Mouse (Mus musculus) kidney, embryonic 16.5 days (tissue): ENCODE data around the gene Oas1h. TPM values are rescaled to one million over a fixed set of nuclear protein-coding genes. Genes with fewer than 3 reads are reported as not detected.
"Not testable (repeated sequence)": the region's sequence is repeated elsewhere in the genome, so short reads cannot be mapped to it uniquely, and the experiment has no call there.

Source experiments
- ATAC-seq: fragments of 200-750 bp; cut with Nextera tagmentation; 2 replicates; pipeline ENCODE4 v1.8.0; 2017; ENCODE audit warnings: moderate TSS enrichment; ENCODE audit not compliant: low FRiP score, low TSS enrichment
- H3K27ac ChIP-seq: fragments of 300-500 bp; sonication (generic); 2 replicates; pipeline ENCODE4 v1.5.1; 2014; ENCODE audit warnings: low read length
- H3K27me3 ChIP-seq: fragments of 300-500 bp; sonication (generic); 2 replicates; pipeline ENCODE4 v1.6.1; 2014; ENCODE audit warnings: low read length, control low read depth, mixed read lengths; ENCODE audit not compliant: insufficient read depth
- H3K36me3 ChIP-seq: fragments of 300-500 bp; sonication (generic); 2 replicates; pipeline ENCODE4 v1.6.1; 2014; ENCODE audit warnings: low read length, control low read depth, mixed read lengths; ENCODE audit not compliant: insufficient read depth
- H3K4me1 ChIP-seq: fragments of 300-500 bp; sonication (generic); 2 replicates; pipeline ENCODE4 v1.6.1; 2014; ENCODE audit warnings: low read length, control low read depth, mixed read lengths; ENCODE audit not compliant: insufficient read depth
- H3K4me2 ChIP-seq: fragments of 300-500 bp; sonication (generic); replicated peaks from 2 replicates; pipeline ENCODE4 v1.6.1; 2014; ENCODE audit warnings: low read depth, low read length
- H3K4me3 ChIP-seq: fragments of 300-500 bp; sonication (generic); 2 replicates; pipeline ENCODE4 v1.5.1; 2014; ENCODE audit warnings: mild to moderate bottlenecking, low read length
- H3K9ac ChIP-seq: fragments of 300-500 bp; sonication (generic); replicated peaks from 2 replicates; pipeline ENCODE4 v1.6.1; 2014; ENCODE audit warnings: low read length
- H3K9me3 ChIP-seq: fragments of 300-500 bp; sonication (generic); 2 replicates; pipeline ENCODE4 v1.6.1; 2016; ENCODE audit warnings: low read length, control low read depth
- WGBS: fragments of 180-500 bp; shearing (Covaris S2); extraction: QIAGEN DNeasy Blood & Tissue Kit; methylation state at CpG from one replicate; pipeline ENCODE4 v1.1.7; 2014; 5-methylcytosine and 5-hydroxymethylcytosine counted together
- polyA plus RNA-seq: library from polyadenylated mRNA; unstranded; fragments of >200 nt; fragmentation: Nextera tagmentation; extraction: Ambion mirVana; gene quantifications from 2 replicates; pipeline ENCODE4 v1.2.1, GENCODE M21; 2015

Oas1h gene
- polyA plus RNA-seq, 1 experiment from 2014 or later: not detected

DNA sequence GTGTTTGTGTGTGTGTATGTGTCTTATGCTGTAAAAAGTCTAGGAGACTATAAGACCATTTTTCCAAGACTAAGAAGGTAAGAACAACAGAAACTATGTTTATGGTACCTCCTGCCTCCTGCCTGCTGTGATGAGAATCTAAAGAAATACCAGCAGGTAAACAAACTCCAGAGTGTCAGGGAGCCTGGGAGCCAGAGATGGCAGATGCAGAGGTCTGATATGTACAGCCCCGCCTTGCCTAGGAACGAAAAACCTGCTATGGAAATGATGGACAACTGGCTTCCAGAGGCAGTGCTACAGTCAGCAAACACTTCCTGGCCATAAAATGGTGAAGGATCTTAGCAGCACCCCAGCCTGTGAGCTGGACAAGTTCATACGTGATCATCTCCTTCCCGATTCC lies 14.2 kb upstream of the Oas1h start, which contains the start of gene Oas1f:
TSS of gene Oas1f (plus strand) at position 301 of the 400 bp plus-strand sequence.
- ATAC-seq: no peak

DNA sequence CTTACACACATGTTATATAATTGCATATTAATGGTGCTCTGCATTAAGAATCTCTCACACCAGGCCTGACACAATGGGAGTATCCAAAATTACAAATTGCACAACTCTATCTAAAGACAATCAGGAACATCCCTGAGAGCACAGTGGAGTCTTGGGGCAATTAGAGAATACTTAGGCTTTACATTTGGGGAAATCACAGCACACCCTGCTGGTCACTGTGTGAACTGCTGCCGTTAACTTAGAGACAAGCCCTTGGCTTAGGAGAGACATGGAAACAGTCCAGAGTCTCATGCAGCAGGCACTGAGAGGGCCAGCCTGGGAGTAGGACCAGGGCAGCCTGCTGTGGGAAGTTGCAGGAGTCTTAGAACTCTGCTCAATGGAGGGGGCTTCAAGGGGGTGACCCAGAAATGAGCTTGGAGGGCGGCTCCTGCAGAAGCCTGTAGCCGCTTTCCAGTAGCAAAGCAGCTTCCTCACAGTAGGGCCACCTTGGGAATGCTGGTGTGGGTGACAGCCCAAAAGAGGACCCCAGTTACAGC lies 11.6 kb upstream of the Oas1h start:
- ATAC-seq: no peak
- Histone ChIP-seq H3K9ac (no peak overlapping the region), H3K27ac (no peak overlapping the region), H3K27me3 (no peaks in the 10 kb centered on the region), H3K36me3 (no peaks in the 10 kb centered on the region), H3K4me1 (no peaks in the 10 kb centered on the region), H3K4me2 (no peak overlapping the region), H3K9me3 (peaks cover 10% of the 10 kb centered on the region), H3K4me3 (no peak overlapping the region)
- WGBS: 59% methylated on average over 3 of the region's 3 CpGs

More for the DNA sequence above, 14.2 kb upstream of the Oas1h start, which contains the start of gene Oas1f:
- WGBS: 68% methylated on average over 4 of the region's 4 CpGs
- no peaks in the 10 kb centered on the region for H3K9me3 ChIP-seq
- no peaks in the 10 kb centered on the region for H3K4me1 ChIP-seq
- no peaks in the 10 kb centered on the region for H3K27me3 ChIP-seq
- H3K36me3 ChIP-seq: no peaks in the 10 kb centered on the region
- H3K4me3 ChIP-seq: no peak within 1 kb of the TSS
- no peak within 1 kb of the TSS for H3K4me2 ChIP-seq
- H3K27ac ChIP-seq: no peak within 1 kb of the TSS
- no peak within 1 kb of the TSS for H3K9ac ChIP-seq

DNA sequence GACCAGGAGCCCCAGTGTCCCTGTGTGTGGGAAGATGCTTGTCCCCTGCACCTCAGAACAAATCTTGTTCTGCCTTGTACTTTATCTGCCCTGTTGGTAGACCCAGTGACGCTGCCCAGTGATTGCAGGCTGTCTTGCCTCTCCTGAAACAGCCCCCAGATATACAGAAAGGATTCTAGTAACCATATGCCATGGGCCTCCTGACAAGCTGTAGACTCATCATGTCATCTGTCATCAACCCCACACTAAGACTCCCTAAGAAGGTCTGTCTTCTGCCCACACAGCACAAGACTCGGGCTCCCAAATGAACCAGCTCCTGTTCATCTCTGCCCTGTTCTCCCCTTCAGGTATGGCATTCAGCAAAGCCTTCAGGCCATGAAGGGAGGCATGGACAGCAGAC lies 2.0 kb upstream of the Oas1h start:
- no peak overlapping the region for H3K4me2 ChIP-seq
- H3K9me3 ChIP-seq: peaks cover 4% of the 10 kb centered on the region
- ATAC-seq: no peak

DNA sequence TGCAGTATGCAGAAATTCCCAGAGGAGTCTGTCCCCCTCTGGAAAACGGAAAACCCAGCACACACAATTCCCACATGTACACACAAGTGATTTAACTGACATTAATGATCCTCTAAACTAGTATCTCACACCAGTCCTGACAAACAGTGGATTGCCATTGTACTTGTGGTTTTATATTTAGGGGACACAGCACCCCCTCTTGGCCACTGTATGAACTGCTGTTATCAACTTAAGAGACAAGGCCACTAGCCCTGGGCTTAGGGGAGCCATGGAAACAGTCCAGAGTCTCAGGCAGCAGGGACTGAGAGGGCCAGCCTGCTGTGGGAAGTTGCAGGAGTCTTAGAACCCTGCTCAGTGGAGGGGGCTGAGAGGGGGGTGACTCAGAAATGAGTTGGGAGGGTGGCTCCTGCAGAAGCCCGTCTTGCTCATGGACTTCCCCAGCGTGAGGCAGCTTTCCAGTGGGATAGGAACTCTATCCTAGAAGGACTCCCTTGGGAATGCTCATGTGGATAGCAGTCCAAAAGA lies 4.2 kb downstream of the Oas1h start:
- H3K36me3 ChIP-seq: no peaks in the 10 kb centered on the region

More for the DNA sequence above, 2.0 kb upstream of the Oas1h start:
- Histone ChIP-seq H3K9ac (no peak overlapping the region), H3K4me1 (no peaks in the 10 kb centered on the region), H3K27me3 (no peaks in the 10 kb centered on the region), H3K36me3 (no peaks in the 10 kb centered on the region), H3K4me3 (no peak overlapping the region), H3K27ac (no peak overlapping the region)
- 85% methylated on average over 2 of the region's 2 CpGs for WGBS

DNA sequence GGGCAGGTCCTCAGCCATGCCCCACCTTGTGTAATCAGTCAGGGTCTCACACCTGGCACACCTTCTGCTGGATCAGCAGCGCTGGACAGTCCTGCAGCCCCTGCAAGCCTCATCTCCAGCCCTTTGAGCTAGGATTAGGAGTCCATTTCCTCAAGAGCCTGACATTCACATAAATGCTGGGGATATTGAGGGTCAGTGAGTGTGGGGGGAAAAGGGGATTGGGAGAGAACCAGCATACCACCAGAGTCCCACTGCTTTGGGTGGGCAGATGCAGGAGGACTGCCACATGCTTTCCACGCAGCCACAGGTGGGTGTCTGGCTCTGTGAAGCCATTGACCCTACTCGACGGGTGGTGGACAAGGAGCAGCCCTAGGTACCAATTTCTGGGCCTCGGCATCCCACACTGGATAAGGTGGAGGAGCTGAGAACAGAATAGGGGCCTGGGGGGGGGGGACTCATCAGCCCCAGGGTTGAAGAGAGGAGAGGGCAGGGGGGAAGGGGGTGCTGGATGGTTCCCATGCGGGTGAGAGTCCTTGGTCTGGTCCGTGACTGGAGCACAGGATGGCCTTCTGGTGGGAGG lies 8.3 kb downstream of the Oas1h start:
- H3K27me3 ChIP-seq: no peaks in the 10 kb centered on the region
- 83% methylated on average over 7 of the region's 7 CpGs for WGBS

More for the DNA sequence above, 4.2 kb downstream of the Oas1h start:
- H3K27me3 ChIP-seq: no peaks in the 10 kb centered on the region
- no peaks in the 10 kb centered on the region for H3K4me1 ChIP-seq
- H3K9ac ChIP-seq: no peak overlapping the region
- no peak overlapping the region for H3K4me3 ChIP-seq
- H3K4me2 ChIP-seq: no peak overlapping the region
- H3K9me3 ChIP-seq: no peaks in the 10 kb centered on the region
- 61% methylated on average over 3 of the region's 3 CpGs for WGBS
- H3K27ac ChIP-seq: no peak overlapping the region
- ATAC-seq: no peak

DNA sequence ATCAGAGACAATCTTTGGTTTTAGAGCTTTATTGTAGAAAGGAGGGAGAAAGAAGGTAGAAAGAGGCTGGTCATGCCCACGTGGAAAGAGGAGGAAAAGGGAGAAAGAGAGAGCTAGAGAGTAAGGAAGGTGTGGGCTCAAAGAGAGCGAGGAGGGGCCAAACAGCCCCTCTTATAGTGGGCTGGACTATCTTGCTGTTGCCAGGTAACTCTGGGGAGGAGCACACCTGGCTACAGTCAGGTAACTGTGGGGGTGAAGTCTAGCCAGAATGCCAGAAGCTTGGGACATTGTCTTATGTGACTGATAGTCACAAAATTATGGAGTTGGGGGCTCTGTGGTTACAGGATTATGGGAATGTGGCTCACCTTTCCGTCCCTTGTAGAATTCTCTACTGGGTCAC lies 8.9 kb downstream of the Oas1h start:
- H3K4me1 ChIP-seq: no peaks in the 10 kb centered on the region
- 45% methylated on average over 3 of the region's 3 CpGs for WGBS

More for the DNA sequence above, 8.3 kb downstream of the Oas1h start:
- Histone ChIP-seq H3K4me1 (no peaks in the 10 kb centered on the region), H3K36me3 (no peaks in the 10 kb centered on the region), H3K4me2 (no peak overlapping the region), H3K27ac (no peak overlapping the region), H3K9me3 (no peaks in the 10 kb centered on the region), H3K4me3 (no peak overlapping the region), H3K9ac (no peak overlapping the region)
- no peak for ATAC-seq

DNA sequence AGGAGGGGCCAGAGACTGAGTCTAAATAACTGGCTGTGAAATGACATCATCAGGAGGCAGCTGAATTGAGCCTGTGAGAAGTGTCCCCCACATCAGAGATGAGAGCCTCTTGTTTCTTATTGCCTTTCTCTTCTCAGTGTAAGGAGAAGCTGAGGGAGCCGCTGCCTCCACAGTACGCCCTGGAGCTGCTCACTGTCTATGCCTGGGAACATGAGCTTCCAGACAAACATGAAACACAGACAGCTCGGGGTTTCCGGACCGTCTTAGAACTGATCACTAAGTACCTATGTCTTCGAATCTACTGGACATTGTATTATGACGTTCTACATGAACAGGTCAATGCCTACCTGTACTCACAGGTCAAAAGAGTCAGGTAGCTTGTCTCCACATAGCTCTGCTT lies 9.6 kb downstream of the Oas1h start:
- no peak overlapping the region for H3K27ac ChIP-seq
- no peaks in the 10 kb centered on the region for H3K36me3 ChIP-seq
- no peak overlapping the region for H3K4me3 ChIP-seq
- no peak overlapping the region for H3K4me2 ChIP-seq
- H3K27me3 ChIP-seq: no peaks in the 10 kb centered on the region
- ATAC-seq: peak; percentile 61; the same call in 1 of the 2 replicates
- H3K9ac ChIP-seq: no peak overlapping the region
- no peaks in the 10 kb centered on the region for H3K9me3 ChIP-seq
- no peaks in the 10 kb centered on the region for H3K4me1 ChIP-seq
- WGBS: 31% methylated on average over 7 of the region's 7 CpGs

More for the DNA sequence above, 8.9 kb downstream of the Oas1h start:
- H3K27me3 ChIP-seq: no peaks in the 10 kb centered on the region
- H3K9me3 ChIP-seq: no peaks in the 10 kb centered on the region
- H3K36me3 ChIP-seq: no peaks in the 10 kb centered on the region
- no peak overlapping the region for H3K4me2 ChIP-seq
- no peak overlapping the region for H3K9ac ChIP-seq
- no peak overlapping the region for H3K4me3 ChIP-seq
- no peak overlapping the region for H3K27ac ChIP-seq
- ATAC-seq: no peak

DNA sequence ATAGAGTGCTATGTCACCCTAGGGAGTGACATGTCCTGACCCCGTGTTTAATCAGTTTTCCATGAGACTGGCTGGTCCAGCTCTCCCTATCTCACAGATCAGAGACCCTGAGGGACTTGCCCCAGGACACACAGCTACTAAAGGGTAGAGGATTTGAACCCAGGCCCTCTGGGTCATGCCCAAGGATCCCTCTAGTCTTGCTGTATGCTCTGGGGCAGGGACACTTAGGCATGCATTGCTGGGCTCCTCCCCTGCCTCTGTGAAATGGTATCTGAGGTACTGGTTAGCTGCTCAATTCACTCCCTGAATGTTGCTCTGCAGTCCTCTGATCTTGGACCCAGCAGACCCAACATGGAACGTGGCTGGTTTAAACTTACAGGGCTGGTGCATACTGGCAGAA lies 10.2 kb downstream of the Oas1h start:
- no peak overlapping the region for H3K4me2 ChIP-seq
- H3K36me3 ChIP-seq: no peaks in the 10 kb centered on the region
- H3K4me1 ChIP-seq: no peaks in the 10 kb centered on the region
- H3K27ac ChIP-seq: no peak overlapping the region
- H3K9ac ChIP-seq: no peak overlapping the region
- no peaks in the 10 kb centered on the region for H3K9me3 ChIP-seq
- 26% methylated on average over 2 of the region's 2 CpGs for WGBS
- H3K27me3 ChIP-seq: no peaks in the 10 kb centered on the region
- ATAC-seq: no peak; the same call in 1 of the 2 replicates
- no peak overlapping the region for H3K4me3 ChIP-seq

DNA sequence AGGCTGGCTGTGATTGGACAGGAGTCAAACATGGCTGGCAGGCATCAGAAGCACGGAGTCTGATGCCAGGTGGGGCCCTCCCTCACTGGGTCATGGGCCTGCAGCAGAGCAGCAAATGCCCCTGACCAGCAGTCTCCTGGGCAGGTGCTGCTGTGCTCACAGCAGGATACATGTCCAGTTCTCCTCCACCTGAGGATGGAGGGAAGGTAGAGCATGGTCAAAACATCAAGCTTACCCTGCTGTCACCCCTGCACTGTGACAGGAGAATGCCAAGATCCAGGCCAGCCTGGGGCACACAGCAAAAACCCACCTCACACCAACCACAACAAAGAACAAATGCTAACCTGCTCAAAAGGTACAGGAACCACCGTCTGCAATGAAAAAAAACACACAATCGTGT lies 15.6 kb downstream of the Oas1h start:
- not testable (repeated sequence) for H3K9ac ChIP-seq, H3K36me3 ChIP-seq, H3K4me2 ChIP-seq, H3K9me3 ChIP-seq, H3K4me1 ChIP-seq, H3K4me3 ChIP-seq, H3K27ac ChIP-seq, ATAC-seq, H3K27me3 ChIP-seq
- 71% methylated on average over 2 of the region's 3 CpGs for WGBS

DNA sequence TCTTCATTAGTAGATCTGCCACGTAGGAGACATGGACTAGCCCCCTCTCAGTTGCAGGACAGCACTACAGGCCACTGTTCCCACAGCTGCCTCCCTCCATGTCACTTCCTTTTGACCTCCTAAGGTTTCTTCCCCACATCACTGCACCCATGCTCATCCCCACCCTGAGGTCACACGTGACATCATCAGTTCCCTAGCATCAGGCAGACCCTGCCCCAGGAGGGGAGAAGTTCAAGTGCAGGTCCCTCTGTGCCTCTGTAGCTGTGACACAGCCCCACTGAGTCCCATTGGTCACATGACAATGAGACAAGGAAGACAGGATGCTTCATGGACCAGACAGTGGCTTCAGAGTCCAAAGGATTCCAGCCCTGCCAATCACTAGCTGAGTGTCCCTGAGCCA lies 16.2 kb downstream of the Oas1h start:
- 66% methylated on average over 2 of the region's 2 CpGs for WGBS
- not testable (repeated sequence) for H3K9ac ChIP-seq, H3K27ac ChIP-seq

More for the DNA sequence above, 16.2 kb downstream of the Oas1h start:
- H3K27me3 ChIP-seq, H3K4me3 ChIP-seq, ATAC-seq, H3K4me1 ChIP-seq, H3K36me3 ChIP-seq, H3K9me3 ChIP-seq, H3K4me2 ChIP-seq: not testable (repeated sequence)
